Mouse (Mus musculus) monocyte, adult 5-6 weeks (primary cell): Measurements from ENCODE around the gene Gm45713. TPM values are rescaled to one million over a fixed set of nuclear protein-coding genes. Genes with fewer than 3 reads are reported as not detected.

Experiments used
- ATAC-seq: fragments of 153-309, 156-312 bp; replicated peaks from 2 replicates; pipeline ENCODE4 v1.8.0; 2017; ENCODE audit warnings: mild to moderate bottlenecking; ENCODE audit not compliant: low TSS enrichment, insufficient number of reproducible peaks, severe bottlenecking, poor library complexity, low FRiP score
- total RNA-seq: library from RNA; stranded (forward); fragments of 200-1000, 200-491, 200-594 nt; gene quantifications from 3 replicates; pipeline ENCODE4 v1.2.3, GENCODE M21; 2017

Gm45713 gene
- total RNA-seq, 1 experiment from 2014 or later: not detected

DNA sequence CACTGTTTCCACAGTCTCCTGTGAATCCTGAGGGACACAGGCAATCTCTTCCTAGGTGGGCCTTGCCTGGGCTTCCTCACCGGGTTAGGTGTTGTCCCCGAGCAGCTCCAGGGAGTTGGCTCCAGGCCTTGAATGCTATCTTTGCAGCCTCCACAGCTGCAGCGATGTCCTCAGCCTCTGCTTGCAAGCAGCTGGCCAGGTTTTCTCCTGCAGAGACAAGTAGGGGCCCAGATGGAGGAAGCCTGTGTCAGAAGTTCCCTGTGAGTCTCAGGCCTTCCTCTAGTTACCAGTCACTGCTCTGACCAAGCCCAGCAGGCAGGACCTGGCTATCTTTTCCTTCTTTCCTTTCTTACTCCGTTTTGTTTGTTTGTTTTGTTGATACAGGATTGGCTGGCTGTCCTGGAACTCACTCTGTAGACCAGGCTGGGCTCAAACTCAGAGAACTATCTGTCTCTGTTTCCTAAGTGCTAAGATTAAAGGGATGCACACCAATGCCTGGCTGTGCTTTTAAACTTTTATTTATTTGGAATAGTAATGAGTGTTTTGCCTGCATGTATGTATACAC lies 12.6 kb upstream of the Gm45713 start:
- no peak for ATAC-seq

DNA sequence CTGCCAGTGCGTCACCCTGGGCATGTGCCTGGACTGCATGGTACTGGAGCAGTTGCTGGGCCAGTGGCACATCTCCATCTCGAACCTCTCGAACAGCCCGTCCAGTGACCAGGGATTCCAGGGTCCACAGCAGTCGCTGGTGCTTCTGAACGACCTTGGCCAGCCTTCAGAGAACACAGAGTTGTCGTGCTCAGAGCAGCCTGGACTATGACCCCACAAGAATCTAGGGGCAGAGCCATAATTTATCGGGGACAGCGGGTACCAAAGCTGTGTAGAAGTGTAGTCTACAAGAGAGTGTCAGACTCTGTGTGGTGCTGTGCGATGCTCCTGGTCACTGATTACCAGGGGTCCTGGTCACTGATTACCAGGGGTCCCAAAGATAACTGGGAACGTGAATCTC lies 11.9 kb upstream of the Gm45713 start:
- no peak for ATAC-seq

DNA sequence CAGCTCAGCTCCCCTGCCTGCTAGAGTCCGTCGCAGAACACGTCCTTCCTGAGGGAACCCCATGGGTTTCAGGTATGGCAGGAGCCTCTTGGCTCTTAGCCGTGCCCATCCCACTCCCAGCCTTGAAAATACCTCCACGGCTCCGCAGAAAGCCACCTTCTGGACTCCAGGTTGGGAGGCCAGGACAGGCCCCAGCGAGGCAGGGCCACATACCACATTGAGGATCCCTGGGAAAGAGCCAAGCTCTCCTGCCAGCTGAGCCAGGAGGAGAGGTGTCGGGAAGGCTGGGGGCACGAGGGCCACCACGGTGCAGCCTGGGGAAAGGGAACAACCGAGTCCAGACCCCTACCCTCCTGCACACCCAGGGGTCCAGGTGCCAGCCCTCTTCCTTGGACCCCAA lies 11.2 kb upstream of the Gm45713 start:
- no peak for ATAC-seq

DNA sequence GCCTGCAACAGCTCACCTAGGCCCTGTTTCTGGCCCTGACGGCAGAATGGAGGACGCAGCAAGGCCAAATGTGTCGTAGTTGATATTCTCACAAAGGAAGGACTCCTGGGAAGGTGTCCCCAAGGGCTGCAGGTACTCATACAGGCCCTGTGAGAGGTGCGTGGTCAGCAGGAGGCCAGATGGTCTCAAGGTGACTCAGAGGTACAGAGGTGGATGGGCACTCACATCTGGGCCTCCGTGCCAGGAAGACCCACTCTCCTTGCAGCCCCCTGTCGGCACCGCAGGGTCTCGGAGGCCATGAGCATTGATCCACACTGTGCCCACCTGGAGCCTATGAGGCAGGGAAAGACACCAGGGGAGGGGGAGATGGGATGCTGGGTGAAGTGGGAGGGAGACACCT lies 9.4 kb upstream of the Gm45713 start:
- ATAC-seq: no peak

DNA sequence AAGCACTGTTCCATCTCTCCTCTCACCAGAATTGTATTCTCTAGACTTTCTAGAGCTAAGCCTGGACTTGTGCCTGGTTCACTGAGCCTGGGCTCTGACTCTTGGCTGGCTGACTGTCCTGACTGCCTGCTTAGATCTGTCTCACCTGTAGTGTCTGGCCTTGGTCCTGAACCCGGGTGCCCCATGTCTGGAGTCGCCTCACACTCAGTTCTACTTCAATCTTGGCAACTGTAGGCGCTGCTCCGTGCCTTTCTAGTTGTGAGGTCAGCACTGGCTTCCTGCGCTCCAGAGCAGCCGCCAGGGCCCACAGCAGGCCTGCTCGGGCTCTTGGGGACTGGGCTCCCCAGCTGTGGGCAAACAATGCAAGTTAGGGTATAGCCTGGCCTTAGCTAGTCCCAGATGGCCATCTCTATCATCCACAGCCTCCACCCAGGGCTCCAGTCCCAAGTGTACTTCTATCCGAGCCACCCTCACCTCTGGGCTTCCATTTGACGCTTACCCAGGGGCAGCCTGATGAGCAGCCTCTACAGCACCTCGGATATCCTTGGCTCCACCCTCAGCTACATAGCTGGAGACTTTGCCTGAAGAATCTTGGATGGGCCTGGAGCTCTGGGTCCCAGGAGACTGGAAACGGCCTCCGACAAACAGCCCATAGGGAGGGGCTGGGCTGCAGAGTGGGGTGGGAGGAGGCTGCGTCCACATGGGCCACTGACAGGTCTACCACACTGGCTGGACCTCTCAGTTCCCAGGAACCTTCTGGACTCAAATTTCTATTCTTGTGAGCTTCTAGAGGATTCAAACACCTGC lies 8.5 kb upstream of the Gm45713 start:
- no peak for ATAC-seq

DNA sequence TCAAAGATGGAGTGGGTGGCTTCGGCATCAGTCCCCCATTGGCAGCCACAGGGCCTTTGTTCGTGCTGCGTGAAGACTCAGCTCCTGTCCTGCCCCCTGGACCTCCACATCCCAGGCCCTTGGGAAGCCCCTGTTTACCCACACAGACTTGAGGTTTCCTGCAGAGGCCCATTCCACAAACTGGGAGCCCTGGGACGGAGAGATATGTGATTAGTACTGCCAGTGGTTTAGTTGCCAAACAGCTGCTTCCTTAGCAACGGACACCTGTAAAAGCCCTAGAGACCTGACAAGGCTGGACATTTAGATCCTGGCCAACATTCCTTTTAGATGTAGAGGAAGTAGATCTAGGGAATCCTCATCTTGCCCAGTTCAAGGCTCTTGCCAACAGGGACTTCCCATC lies 5.9 kb upstream of the Gm45713 start:
- ATAC-seq: no peak

DNA sequence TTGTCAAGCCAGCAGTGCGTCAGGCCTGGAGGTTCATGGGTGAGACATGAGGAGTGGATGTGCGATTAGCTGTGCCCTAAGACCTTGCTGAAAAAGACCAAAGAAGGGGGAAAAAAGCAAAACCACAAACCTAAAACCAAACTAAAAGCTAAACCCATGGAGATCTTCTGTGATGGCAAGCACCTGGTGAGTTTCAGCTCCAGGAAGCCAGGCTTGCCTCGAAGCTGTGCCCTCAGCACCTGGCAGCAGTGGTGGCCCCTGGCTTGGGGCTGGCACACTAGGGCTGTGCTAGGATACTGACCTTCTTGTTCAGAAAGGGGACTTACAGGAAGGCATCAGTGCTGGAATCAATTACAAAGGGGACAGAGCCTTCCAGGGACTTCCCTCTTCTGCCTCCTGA lies 5.3 kb upstream of the Gm45713 start:
- ATAC-seq: no peak

DNA sequence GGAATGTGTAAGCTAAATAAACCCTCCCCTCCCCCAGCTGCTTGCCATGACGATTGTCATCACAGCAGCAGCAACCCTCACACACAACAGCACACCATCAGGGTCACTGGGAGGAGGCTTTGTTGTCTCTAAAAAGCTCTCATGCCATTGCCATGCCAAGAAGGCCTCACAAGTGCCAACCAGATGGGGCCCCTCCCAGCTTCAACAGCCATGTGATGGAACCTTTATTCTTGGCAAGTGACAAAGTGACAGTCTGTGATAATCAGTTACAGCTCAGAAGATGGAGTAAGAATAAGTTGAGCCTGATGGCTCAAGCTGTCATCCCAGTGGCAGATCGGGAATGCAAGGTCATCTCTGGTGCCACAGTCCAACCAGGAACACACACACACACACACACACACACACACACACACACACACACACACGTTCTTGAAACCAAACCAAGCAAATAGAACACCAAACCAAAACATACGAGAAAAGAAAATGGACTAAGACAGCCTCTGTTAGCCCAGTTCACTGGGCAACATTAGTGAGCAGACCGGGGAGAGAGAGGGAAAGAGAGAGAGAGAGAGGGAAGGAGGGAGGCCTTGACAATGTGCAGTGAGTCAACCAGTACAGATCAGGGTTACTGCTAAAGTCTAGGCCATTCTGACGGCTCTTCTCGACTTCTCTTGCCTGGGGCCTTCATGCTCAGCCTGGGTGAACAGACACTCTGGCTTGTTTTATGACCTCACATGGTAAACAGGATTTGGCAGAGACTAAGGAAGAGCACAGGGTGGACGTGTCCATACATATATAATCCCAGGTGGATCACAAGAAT lies 4.1 kb upstream of the Gm45713 start:
- no peak for ATAC-seq

DNA sequence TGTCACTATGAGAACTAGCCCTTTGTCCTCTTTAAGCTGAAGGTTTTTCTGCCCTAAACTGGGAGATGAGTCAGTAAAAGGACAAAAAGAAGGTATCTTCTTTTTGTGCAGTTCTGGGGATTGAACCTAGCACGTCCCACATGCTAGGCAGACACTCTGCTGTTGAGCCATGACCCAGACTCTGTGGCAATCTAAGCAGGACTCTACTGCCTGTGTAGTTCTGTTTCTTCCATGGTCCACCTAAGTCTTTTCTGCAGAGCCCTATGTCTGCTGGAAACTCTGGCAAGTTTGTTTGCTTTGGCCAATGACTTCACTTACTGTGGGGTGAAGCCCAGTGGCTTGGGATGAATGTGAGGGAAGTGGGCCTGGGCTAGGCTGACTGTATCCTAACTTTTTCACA lies 2.4 kb upstream of the Gm45713 start:
- no peak for ATAC-seq

DNA sequence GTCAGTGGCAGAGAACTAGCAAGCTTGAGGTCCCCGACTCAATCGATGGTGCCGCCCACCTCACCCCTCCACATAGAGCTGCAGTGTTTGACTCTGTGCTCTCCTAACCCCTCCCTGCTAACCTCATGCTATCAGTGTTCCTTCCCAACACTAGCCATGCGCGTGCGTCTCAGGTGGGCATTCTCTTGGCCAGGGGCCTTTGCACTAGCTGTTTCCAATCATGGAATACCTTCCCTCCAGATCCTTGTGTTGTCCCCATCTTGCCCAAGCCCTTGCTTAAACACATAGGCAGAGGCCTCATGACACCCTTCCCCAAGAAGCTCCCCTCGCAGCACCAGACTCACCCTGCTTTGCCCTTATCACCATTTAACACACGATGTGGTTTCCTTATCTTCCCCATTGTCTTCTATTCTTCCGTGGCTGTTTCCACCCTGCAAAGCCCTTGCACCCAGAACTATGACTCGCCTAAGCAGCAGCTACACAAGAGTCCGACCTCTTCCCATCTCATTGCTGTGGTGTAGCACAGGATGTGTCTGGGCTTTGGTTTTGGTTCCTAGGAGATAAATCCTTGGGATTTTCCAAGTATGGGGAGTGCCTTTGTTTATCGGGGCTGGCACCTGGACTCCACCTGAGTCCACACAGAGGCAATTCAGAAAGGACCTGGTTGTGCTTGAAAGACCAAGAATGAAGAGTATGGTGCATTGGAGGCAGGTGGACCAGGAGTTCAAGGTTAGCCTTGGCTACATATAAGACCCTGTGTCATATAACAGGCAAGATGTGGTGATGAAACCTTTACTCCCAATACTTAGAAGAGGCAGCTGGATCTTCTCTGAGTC lies 1.4 kb upstream of the Gm45713 start:
- no peak for ATAC-seq

DNA sequence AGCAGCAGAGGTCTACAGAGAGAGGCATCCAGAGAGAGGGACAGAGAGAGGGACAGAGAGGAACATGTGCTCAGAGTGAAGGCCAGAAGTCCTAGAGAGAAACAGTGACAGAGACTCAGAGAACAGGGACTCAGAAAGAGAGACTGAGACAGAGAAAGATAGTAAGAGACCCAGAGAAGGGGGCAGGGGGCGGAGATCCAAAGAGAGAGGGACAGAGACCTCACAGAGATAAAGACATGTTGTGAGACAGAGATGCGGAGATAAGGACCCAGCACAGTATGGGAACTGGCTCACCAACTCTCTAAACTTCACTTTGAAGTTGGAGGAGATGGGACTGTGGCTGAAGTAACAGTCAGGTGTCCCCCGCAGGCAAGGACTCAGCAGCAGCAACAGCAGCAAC lies 661 bp downstream of the Gm45713 start:
- ATAC-seq: no peak

DNA sequence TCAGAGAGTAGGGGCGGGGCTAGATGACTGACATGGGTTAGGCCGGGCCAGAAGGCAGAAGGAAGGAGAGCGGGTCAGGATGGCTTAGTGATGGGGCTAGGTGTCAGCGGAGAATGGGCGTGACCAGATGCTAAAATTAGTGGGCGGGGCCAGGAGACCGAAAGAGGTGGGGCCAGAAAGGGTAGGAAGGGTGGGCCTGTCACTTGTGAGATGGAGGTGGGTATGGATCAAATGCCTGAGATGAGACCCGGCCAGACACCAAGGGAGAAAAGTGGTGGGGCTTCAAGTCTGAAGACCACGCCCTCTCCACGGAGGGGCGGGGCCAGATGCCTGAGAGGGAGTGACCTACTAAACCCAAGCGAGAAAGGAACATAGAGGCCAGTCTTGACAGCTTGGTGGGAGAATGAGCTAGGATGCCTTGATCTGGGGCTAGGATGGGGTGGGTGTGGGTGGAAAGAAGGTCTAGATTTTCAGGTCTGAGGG lies 1.4 kb downstream of the Gm45713 start:
- no peak; the same call in 1 of the 2 replicates for ATAC-seq

DNA sequence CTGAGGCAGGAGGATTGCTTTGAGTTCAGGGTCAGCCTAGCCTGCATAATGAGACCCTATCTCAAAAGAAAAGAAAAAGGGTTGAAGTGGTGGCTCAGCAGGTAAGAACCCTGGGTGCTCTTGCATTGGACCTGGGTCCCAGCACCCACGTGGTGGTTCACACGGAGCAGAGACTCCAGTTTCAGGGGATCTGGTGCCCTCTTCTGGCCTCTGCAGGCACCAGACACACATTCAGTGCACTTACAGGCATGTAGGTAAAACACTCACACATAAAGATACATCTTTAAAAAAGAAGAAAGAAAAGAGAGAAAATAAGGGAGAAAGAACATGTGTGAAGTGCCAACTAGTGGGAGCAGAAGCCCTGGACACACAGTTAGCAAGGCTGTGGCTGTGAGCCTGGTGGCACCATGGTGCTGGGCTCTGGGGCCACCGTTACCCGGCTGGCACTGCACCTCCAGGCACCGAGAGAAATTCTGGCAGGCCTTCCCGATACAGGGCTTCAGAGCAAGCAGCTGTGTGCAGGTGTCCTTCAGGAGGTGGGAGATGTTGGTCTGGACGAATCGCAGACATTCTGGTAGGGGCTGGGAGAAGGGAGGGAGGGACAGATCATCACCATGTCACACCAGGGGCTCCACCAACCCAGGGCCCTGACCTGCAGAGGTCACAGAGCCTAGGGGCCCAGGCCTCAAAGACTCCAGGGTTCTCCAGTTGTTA lies 2.4 kb downstream of the Gm45713 start:
- ATAC-seq: no peak

DNA sequence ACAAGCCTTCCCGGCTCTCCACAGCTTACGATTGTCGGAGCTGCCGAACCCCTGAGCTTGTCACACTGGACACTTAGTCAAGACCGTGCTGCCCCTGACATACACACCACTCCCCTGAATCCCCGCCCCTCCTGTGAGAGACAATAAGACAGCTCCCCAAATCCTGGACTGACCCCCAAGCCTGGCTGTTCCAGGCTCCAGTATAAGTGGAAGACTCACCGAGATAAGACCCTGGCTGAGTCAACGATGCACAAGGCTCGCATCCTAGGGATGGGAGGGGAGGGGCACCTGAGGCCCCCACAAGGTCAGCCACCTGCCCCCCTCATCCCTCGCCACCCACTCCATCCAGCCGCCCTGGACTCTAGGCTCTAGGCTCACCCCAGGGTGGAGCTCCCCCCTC lies 4.2 kb downstream of the Gm45713 start:
- no peak for ATAC-seq

DNA sequence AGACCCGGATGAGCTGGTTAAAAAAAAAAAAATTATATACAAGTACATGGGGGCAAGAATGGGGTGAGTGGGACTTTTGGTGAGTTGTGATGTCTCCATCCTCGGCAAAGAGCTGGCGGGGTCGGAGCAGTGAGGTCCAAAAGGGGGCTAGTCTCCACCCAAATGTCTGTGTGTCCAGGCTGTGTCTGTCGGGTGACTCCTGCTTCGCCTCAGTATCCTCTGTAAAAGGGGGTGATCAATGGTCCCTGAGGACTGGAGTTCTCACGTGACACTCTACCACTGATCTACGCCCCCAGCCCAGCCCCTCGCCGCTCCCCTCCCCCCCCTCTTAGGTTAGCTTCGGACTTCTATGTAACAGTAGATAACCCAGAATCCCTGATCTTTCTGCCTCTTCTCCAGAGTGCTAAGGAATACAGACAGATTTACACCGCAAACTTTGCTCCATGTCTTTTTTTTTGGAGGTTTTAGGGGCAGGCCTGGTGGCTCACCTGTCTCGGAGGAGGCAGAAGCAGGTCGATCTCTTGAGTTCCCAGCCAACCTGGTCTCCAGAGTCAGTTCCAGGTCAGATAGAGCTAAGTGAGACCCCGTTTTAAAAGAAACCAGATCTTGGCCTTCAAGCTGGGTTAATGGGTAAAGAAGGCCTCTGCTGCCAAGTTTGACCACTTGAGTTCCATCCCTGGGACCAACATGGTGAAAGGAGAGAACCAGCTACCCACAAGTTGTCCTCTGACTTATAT lies 6.1 kb downstream of the Gm45713 start:
- ATAC-seq: no peak

DNA sequence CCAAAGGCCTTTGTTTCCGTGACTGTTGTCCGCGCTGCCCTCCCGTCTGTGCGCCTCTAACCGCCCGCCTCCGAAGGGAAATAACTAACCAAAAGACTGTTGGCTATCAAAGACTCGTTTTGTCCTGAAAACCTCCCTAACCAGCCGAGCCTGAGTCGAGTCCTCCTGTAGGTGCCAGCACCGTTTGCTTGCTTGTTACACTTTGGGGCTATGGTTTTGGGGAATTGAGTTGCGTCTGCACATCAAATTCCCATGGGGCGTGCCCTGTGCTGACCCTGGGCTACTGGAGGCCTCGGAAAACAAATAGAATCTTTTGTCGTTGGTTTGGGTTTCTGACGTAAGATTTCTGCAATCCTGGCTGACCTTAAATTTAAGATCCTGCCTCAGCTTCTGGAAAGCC lies 6.7 kb downstream of the Gm45713 start:
- ATAC-seq: no peak

DNA sequence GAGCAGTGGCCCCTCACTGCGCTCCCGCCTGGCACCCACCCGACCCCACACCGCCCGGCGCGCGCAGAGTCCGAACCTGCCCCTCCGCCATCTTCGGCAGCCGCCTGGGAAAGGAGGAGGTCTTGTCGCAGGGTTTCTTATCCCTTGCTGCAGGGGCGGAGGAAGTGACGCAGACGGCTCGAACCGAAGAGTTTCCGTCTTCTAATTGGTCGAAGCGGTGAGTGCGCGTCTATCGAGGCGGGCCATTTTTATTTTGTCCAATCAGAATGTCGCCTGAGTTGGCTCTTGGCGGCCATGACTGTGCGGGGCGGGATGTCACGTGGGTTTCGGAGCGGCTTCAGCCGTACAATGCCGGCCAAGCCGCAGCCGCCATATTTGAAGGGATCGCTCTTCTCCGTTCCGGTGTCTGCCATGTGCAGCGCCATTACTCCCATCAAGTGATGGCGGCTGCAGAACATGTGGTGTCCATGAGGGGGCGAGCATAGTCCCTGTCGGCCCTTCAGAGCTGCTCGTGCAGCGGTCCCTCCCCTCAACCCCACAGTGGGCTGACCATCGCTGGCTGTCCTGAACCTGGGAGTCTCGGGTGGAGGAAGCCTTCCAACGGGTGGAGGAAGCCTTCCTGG lies 7.3 kb downstream of the Gm45713 start, which contains the start of gene Rpl13a:
TSS of gene Rpl13a (minus strand) at position 138 of the 623 bp plus-strand sequence.
- ATAC-seq: peak; percentile 86
